Mouse (Mus musculus) MEL (cell line): ENCODE results near the gene Guk1.
"Not testable (repeated sequence)": the region's sequence is repeated elsewhere in the genome, so short reads cannot be mapped to it uniquely, and the experiment has no call there.

Experiments used
- MAZ ChIP-seq: IDR thresholded peaks from 2 replicates; pipeline ENCODE4 v1.6.1; 2012; ENCODE audit warnings: low read depth, mild to moderate bottlenecking, inconsistent platforms, low read length, improper control_type of control experiment
- MXI1 ChIP-seq: IDR thresholded peaks from 2 replicates; pipeline ENCODE4 v1.6.1; 2011; ENCODE audit warnings: mild to moderate bottlenecking, low read depth, low read length, improper control_type of control experiment
- USF1 ChIP-seq: IDR thresholded peaks from 2 replicates; pipeline ENCODE4 v1.6.1; 2014; ENCODE audit warnings: low read depth, mild to moderate bottlenecking, inconsistent platforms, low read length, improper control_type of control experiment, moderate library complexity

- TF ChIP-seq USF1, MAZ, MXI1: not testable (repeated sequence)
These were observed 20.3 kb upstream of the Guk1 start for GRCm38 (mm10) chr11:59212320-59212719.
